Mouse (Mus musculus): ENCODE measurements at regions not wholly inside any gene's neighbourhood (a gene's known extent, or its start where the extent isn't known, plus 50 kb on each side); places are given as distances from the start of the nearest gene placed in this dataset.

- no peak for DNase-seq
Observed at GRCm38 (mm10) chr7:40052255-40052654, 534.7 kb downstream of the Zfp619 start.

DNA sequence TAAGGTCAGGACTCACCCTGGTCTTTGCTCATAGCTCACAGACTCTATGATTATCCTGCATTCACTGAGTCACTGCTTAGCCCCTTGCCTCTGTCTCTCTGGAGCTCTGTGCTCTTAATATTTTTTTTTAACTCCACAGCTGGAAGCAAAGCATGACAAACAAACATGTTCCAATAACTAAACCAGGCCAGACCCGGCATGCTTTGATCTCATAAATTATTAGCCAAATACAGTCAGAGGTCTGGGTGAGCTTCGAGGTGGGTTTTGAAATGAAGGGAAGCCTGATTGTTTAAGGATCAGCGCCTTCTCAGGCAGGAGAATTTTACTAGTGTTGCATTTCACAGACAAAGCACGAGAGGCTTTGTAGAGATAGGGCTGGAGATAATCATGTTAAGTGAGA is 541.3 kb downstream of the Zfp619 start:
- no peak for DNase-seq

DNA sequence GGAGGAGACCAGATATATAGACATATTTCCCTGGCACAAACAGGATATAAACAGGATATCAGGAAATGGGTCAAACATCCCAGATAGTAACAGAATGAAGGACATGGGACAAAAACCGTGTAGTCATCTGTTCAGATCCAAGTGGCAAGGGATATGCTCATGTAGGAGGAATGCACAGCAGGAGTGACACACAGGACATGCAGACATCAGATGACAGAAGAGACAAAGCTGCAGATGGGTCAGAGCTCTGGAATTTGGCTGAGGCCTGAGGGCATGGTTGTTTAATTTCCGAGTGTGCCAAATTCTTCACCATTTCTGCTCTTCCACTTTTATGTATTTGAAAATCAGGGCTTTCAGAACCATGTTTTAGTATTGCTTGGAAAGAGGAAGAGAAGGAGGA is 547.1 kb downstream of the Zfp619 start:
- DNase-seq = no peak

DNA sequence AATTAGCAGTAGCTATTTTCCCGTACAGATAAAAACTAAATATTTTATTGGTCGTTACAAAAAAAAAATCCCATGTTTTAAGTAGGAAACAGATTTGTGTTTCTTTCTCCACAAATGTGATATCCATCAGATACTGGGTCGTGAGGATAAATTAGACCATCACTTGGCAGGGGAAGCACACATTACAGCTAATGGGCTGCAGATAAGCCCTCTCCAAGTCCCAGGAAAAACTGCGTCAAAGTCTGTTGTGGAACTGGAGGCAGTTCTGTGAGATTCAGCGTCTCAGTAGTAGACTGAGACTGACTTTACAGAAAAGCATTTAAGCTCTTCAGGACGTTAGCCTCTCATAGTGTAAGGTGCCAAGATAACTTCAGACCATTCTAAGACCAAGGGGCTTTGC is 548.0 kb downstream of the Zfp619 start:
- DNase-seq = no peak

- no peak for DNase-seq
Observed at GRCm38 (mm10) chr7:40067378-40067777, 549.8 kb downstream of the Zfp619 start.

DNA sequence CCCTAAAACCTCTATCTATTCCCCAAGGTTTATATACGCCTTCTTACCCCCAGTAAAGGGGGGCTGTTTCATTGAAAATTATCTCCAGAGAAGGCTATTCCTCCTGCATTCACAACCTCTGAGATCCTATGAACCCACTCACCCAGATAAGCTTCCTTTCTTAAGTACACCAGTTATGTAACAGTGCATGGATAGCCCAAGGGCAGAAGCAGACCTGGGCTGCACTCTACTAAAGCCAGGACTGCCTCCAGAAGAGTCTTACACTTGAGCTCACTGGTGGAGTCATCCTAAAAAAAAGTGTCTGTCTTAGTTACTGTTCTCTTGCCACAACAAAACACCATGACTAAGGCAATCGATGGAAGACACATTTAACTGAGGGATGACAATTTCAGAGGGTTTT is 553.7 kb downstream of the Zfp619 start:
- DNase-seq = no peak

DNA sequence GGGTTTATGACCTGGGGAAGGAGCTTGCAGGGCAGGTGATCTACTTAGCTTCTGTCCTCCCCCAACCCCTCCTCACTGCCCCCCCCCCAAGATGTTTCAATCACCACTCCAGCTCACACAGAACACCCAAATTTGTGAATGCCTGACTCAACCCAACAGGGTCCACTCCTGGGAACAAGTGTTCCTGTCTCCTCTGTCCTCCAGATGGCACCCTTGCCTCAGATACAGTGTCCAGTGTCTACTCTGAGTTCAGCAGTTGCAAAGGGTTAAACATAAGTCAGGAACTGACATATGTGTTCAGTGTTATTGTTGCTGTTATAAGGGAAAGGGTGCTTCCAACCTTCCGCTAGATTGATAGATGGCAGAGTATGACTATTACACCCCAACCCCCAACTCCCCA is 554.9 kb downstream of the Zfp619 start:
- no peak for DNase-seq

- DNase-seq = no peak
Observed at GRCm38 (mm10) chr7:40086236-40086635, 568.7 kb downstream of the Zfp619 start.

- no peak for DNase-seq
Observed at GRCm38 (mm10) chr7:40097094-40097493, 579.5 kb downstream of the Zfp619 start.

GRCm38 (mm10) chr7:40103057-40103945 is 585.7 kb downstream of the Zfp619 start:
- DNase-seq = no peak

DNA sequence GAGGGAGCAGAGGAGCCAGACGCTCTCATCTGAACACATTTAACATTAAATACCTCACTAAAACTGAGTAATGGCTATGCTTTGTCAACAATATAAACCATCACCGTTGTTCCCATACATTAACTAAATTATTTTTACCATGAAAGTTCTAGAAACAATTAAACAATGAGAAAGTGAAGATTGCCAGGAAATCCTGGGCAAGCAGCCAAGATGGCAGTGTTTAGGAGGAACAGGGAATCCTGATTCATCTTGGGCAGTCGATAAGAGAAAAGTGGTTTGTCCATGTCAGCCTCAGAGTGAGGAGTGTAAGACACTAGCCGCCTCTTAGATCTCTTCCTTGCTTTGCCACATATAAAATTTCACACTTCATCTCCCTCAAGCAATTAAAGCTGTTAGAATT is 625.3 kb downstream of the Zfp619 start:
- DNase-seq = no peak

DNA sequence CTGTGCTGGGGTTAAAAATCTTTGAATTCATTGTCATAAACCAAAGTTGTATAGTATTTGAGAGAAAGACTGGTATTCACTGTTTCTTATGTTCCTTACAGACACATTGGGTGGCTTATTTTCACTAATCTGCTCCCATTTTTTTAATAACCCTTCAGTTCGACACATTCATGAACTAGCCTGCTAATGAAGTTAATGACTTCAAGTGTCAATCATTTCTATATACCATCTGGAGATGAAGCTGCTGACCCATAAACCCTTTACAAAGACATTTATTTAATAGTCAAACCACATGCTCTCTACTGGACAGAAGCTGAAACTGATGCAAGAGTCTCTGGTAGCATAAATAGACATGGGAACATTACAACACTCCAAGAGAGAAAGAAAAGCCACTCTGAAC is 626.9 kb downstream of the Zfp619 start:
- DNase-seq = no peak

- no peak for DNase-seq
Observed at GRCm38 (mm10) chr7:40177570-40177969, 660.0 kb downstream of the Zfp619 start.

DNA sequence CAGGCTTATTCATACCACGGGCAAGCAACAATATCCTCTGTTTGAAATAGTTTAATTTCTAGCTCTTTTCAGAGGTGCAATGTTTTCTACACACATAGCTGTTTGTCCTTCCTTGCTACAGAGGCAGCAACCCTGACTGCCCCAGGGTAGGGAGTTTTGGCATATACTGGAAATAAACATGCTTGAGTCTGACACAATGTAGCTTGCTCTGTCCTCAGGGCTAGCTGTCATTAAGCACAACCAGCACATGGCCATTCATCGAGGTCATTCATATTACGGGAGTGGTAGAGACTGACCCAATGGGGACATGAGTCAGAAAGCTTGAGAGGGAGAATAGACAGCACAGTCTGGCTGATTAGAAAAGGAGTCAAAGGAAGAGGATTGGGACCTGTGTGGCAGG is 677.8 kb downstream of the Zfp619 start:
- no peak for DNase-seq

DNA sequence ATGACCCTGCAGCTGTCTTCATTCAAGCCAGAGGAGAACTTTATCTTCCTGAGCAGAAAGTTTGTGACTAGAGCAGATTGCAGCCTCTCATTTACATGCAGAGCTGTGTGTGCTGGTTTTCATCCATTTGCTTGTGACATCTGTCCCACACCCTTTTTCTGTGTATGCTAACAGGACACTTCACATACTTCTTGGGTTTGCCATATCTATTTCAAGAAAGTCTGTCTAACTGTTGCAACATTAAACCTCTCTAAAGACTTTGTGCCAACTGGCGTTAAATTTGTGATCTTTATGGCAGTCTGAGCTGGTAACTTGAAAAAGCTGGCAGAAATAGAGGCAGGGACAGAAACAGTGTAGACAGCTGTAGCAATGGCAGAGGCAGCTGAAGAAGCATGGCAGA is 685.0 kb downstream of the Zfp619 start:
- DNase-seq = no peak

GRCm38 (mm10) chr7:40211956-40212355 is 686.2 kb upstream of the Vstm2b start:
- no peak for DNase-seq

DNA sequence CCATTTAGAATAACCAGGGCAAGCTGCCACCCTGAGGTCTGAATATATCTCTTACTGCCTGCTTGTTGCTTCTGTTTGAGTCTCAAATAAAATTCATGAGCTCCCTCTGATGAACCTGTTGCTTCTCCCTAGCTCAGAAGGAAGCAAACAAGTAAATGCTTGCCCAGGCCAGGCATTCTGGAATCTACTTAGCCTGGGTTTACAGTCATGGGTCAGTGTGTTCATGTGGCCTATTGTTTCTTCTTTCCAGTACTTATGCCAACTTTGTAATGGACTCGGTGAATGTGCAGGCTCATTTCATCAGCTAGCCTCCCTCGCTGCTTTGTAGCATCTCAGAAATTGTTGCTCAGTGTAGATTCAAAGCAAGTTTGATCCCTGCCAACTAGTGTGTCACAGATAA is 685.6 kb upstream of the Vstm2b start:
- DNase-seq = no peak

GRCm38 (mm10) chr7:40213646-40214045 is 684.5 kb upstream of the Vstm2b start:
- DNase-seq = no peak

GRCm38 (mm10) chr7:40214395-40214794 is 683.7 kb upstream of the Vstm2b start:
- no peak for DNase-seq

DNA sequence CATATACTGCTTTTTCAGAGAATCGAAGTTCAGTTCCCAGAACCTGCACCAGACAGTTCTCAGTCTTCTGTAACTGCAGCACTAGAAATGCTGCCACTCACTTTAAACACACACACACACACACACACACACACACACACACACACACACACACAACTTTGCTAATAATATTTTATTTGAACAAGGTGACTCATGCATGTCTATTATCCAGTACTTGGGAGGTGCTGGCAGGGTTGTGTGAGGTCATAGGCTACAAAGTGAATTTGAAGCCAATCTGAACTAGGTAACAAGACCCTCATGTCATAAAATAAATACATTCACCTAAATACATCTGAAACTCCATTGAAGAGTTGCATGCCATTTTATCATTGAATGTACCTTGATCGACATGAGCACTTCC is 682.9 kb upstream of the Vstm2b start:
- DNase-seq = no peak

DNA sequence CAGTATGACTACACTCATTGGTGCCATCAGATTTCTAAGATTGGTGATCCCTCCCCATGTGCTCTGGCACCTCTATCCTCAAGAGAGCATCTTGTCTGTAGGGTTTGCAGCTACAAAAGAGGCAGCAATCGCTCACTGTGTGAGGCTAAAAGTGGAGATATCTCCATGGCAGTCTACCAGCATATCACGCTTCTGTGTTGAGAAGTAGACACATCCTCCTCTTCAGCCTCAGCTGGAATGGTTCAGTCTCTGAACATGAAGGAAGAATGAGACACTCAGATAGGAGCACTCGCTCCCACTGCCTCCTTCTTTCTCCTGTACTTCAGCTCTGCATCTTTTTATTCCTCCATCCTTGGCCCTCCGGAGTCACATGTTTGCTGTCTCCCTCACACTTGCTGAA is 677.6 kb upstream of the Vstm2b start:
- no peak for DNase-seq

DNA sequence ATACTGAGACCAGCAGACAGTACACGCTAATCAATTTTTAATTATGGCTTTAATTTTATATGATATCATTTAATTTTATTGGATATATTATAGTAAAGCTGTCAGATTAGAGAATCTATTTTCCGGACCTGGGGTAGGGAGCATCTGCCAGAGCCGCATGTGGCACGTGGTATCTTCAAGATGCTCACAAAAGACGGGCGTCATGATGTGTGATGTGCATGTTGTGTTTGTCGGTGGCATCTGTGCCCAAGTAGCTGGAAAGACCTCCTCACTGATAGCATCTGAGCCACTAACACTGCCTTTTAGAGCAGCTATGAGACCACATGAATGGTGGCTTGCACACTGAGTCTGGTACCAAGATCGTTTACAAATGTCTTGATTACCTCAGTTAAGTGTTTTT is 652.9 kb upstream of the Vstm2b start:
- no peak for DNase-seq

- no peak for DNase-seq
Observed at GRCm38 (mm10) chr7:40248521-40248920, 649.6 kb upstream of the Vstm2b start.

GRCm38 (mm10) chr7:40253486-40253885 is 644.6 kb upstream of the Vstm2b start:
- no peak for DNase-seq

DNA sequence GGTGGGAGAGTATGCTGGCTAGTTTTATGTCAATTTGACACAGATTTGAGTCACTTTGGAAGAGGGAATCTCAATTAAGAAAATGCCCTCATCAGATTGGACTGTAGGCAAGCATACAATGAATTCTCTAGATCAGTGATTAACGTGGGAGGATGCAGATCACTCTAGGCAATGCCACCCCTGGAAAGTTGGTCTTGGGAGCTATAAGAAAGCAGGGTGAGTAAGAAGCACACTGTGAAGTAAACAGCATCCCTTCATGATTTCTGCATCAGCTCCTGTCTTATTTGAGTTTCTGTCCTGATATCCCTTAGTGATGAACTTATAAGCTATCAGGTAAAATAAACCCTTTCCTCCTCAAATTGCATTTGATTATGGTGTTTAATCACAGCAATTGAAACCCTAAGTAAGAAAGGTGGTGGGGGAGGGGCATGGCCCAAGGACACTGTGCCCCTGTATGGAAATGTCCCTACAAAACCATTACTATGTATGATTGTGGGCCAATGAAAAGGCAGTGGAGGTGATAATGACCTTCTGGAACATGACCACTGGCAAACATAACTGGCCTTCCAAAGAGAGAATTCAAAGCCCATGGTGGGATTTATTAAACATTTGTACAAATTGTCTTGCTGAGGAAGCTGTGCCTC is 640.3 kb upstream of the Vstm2b start:
- no peak for DNase-seq
